Mouse (Mus musculus) cerebellum, adult 11 months (tissue): ENCODE data around the gene Pik3r6.
A peak's percentile ranks its signal among the peaks of the same experiment; 100 is the strongest.

ENCODE experiments used
- DNase-seq: peaks from one replicate; pipeline ENCODE4 v3.0.0; 2022

Pik3r6 gene

DNA sequence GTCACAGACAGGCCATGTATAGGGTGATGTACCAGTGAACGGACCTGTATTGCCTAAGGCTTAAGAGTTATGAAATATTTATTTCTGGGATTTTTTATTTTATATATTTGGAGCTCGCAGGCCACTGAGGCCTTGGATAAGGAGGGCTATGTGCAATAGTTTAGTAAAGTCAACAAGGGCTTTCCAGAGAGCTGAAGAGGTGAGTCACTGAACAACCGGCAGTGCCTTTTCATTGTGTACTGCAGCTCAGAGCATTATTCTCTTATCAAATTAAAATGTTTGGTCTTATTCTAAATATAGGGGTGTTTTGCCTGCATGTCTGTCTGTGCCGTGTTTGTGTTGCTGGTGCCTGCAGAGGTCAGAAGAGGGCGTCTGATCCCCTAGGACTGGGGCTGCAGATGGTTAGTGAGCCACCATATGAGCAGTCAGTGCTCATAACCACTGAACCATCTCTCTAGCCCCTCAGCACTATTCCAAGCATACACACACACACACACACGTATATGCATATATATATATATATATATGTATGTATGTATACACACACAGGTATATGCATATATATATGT is 14.5 kb upstream of the Pik3r6 start:
- DNase-seq, result no peak

DNA sequence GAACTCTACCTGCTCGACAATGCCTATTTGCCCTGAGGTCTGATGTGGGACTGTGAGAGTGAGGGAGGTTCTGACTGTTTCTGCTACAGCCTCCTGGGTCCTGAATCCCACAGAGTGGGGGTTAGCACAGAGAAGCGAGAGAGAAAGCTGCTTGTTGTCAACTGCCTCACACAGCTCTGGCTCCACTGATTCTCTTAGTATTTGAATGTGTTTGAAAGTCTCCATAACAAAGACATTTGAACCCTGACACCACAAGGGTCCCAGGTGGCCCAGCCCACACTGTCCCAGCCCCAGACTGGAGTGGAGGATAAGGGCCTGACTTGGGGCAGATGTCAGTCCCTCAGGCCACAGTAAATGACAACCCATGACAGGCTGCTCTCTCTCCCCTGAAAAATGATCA is 13.6 kb upstream of the Pik3r6 start:
- DNase-seq, result no peak

DNA sequence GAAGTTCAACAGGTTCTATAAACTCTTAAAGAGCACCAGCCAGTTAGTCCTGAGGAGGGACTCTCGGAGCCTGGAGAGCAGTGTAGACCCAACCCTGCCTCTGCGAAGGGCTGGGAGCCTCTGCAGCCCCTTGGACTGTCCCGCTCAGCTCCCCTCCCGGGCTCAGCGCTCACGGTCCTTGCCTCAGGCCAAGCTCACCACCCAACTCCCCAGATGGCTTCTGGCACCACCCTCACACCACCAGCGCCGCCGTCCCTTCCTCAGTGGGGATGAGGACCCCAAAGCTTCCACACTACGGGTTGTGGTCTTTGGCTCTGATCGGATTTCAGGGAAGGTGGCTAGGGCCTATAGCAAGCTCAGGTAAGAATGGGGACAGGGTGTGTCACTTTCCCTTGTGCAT is 10.2 kb upstream of the Pik3r6 start:
- no peak for DNase-seq

DNA sequence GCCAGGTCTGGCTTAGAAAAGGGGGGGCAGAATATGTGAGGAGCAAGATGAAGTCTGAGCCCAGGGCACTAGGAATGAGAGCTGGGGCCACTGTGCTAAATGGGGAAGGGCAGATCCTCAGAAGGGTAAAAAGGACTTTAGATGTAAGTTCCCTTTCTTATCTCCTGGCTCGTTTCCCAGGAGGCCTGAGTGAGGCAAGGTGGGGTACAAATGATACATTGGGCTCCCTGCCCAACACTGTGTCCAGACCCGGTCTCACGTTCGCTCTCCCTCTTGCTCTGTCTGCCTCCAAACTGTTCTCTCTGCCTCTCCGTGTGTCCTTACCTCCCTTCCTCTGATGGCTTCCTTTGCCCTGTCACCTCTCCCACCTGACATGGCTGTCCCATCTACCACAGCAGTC is 9.1 kb upstream of the Pik3r6 start:
- DNase-seq, result no peak

DNA sequence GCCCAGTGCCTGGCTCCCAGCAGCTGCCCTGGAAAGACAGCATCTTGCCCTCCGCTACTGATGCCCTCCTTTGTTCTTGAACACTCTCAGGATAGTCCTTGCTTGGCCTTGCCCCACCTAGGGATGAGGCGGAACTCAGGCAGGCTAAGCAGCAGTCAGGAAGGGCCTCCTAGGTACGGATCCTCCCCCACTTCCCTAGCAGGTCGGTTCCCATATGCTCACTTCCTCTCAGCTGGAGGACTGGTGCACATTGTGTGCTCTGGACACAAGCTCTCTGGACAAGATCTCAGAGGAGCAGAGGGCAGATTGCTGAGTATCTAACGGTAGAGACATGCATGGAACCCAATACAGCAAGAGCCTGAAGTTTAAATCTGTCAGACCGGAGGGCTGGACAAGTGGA is 5.7 kb upstream of the Pik3r6 start:
- no peak for DNase-seq

DNA sequence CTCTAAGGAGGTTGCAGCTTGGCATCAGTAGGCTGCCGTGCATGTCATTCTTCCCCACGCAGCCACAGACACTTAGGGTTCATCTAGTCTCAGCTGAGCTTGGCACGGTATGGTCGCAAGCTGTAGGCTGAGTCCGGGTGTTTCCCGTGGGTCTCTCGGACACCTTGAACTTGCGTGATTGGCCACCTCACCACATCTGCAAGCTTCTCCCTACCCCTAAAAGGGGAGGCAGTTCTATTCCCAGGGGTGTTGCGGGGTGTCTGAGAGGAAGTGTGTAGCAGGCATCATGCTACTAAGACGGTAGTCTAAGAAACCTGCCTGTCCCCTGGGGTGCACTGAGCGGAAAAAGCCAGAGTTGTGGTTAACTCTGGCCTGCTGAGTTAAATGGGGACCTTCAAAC is 4.3 kb upstream of the Pik3r6 start:
- DNase-seq, result no peak

DNA sequence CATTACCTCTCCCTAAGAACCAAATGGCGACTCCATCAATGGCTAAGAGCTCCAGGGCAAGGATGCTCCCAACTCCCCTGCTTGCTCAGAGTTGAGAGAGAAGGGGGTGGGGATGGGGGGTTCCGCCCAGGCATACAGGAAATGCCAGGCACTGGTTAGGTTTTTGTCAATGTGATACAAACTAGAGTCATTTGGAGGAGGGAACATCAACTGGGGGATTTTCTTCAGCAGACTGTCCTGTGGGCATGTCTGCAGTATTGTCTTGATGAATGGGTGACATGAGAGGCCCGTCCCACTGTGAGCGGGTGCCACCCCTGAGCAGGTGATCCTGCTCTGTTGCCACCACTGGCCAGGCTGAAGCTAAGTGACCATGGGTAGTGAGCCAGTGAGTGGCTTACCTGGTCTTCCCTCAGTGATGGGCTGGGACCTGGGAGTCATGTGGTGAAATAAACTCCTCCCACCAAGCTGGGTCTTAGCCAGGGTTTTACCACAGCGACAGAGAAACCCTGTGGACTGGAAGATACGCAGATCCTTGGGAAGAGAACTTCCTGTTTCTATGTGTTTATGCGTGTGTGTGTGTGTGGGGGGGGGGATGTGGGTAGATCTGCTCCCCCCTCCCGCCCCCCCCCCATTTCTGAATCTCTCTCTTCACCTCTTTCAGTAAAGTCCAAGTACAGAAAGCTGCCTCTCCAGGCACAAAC is 3.7 kb upstream of the Pik3r6 start:
- no peak for DNase-seq

DNA sequence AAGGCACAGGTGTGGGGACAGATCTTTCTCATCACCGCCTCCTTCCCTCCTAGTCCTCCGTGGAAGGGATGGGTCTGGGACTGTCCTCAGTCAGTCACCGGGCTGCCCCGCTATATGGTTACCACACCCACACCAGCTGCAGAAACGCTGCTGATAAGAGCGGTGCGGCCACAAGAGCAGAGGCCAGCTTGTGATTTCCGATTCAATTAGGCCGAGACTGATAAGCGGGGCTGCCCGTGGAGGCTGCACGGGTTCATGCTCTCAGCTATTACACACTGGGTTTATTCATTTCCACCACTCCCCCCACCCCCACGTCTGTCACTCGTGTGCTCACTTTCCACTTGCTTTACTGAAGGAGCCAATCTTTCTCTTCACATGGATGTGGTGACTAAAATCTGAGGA is 1.9 kb upstream of the Pik3r6 start:
- no peak for DNase-seq

DNA sequence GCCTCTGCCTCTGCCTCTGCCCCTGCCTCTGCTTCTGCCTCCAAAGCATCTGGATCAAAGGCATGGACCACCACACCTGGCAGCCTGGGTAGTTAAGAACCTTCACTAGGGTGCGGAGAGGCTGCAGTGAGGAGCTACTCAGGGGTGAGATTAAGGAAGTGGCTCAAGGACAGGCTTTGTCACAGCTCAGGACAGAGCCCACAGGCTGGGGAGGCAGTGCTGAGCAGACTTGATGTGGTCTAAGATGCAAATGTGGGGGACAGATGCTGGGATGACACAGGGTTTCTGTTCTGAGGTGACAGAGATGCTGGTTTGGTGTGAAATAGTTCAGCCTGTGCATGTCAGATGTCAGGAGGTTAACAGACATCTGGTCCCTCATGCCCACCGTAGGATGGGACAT is 411 bp upstream of the Pik3r6 start:
- no peak for DNase-seq

DNA sequence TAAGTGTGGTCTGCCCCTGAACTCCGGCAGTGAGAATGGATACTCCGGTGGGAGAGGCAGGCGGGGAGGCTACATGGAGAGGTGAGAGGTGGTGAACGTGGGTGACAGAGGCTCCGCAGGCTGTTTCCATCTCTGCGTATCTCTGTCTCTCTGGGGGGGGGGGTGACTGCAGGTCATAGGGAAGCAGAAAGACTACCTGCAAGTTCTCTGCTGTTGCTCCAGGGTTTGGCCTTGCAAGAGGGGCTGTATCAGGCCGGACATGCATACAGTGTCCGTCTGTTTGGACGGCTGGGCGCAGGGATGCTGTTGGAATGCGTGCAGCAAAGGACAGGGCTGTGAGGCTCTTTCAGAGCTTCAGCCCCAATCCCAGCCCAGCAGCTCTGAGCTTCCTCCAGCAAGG is 2.1 kb downstream of the Pik3r6 start:
- DNase-seq, result no peak

DNA sequence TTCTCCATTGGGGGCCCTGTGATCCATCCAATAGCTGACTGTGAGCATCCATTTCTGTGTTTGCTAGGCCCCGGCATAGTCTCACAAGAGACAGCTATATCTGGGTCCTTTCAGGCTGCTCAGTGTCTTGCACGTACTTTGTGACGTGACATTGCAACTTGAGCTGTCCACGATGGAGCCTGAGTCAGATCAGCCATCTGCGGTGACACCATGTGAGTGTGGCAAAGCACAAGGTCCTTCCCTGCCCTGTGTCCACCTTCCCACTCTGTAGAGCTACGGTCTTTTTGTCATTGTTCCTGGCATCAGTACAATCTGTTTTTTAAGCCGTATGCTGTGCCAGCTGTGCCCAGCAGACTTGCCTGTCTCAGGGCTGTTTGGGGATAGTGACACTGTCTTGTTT is 4.4 kb downstream of the Pik3r6 start:
- DNase-seq, result no peak

DNA sequence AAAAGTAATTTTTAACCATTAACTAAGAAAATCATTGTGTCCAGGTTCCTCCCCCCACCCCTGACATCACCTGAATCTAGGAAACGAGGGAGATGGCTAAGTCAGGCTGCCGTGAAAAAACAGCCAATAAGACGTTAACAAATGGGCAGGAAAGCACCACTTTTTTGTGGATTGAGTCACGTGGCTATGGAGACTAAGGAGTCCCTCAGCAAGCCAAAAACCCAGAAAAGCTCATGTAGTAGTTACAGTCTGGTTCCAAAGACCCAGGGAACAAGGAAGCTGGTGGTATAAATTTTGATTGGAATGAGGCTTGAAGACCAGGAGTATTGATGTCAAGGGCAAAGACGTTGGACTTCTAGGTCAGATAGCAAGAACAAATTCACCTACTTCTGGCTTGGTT is 5.8 kb downstream of the Pik3r6 start:
- no peak for DNase-seq

DNA sequence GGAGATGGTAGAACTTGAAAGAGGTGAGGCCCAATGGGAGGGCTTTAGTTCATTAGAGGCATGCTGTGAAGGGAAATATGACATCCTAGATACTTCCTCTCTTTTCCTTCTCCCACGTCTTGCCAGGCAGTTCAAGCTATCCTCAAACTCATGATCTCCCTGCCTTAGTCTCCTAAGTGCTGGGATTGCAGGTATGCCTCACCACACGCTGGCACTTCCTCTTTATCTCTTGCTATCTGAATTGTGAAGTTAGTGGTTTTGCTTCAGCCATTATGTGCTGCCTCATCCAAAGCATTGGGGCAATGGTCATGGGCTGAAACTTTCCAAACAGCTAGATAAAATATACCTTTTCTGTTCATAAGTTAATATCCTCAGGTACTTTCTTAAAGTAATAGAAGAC is 6.4 kb downstream of the Pik3r6 start:
- no peak for DNase-seq

DNA sequence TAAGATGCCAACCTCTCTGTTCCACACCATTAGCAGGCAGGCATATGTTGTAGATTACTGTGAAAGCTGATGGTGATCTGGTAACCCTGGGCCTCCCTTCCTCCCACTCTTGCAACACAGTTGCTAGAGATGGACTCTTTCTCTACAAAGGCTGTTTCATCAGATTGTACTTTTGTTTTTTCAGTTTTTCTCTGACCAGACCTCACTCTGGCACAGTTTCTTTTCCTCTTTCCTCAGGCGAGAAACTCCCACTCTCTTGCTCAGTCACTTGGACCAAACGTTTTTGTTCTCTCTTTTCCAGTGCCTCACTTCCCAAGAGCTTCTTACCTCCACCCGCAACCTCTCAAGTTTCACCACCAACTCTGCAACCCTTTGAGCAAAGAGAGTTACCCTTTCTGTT is 11.2 kb downstream of the Pik3r6 start:
- DNase-seq, result no peak

DNA sequence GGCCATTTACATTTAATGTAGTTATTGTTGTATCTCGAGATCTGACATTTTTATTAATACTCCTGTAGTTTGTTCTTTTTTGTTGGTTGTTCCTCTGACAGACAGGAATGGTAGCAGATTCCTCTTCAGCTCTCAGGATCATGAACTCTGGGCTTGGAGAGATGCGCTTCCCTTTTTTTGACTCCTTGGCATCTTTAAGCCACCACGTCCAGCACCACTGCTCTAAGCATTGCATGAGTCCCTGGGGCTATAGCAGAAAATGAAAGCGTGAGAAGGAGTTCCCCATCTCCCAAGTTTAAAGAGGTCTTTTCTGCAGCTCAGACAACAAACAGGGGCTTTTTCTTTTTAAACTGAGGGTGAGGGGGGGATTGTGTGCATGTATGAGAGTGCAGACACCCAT is 16.5 kb downstream of the Pik3r6 start:
- DNase-seq, result no peak

DNA sequence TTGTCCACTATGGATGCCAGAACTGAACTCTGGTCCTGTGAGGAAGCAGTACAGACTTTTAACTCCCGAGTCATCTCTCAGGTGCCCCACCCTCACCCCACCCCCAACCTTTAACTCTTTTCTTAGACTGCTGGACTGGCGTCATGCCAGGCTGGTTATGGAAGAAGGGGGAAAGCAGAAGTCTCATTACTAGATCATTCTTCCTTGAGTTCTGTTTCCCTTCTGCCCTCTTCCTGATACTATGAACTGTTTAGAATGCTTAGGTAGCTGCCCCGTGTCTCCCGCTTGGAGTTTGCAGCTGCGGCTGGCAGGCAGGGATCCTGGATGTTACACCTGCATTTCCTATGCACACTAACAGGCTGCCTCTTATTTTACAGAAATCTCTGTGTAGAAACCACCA is 17.0 kb downstream of the Pik3r6 start:
- no peak for DNase-seq

DNA sequence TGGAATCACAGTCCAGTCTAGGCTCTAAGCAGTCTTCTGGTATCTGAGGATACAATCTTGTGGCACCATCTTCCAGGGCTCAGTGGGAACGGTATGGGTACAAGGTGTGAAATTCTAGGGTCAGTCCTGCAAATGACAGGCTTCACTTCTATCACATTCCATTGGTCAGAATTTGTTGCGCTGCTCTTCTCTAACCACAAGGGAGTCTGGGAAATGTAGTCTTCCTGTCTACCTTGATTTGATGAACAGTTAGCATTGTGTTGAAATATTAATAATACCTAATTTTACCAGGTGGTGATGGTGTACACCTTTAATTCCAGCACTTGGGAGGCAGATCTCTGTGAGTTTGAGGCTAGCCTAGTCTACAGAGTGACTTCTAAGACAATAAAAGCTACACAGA is 17.6 kb downstream of the Pik3r6 start:
- no peak for DNase-seq

DNA sequence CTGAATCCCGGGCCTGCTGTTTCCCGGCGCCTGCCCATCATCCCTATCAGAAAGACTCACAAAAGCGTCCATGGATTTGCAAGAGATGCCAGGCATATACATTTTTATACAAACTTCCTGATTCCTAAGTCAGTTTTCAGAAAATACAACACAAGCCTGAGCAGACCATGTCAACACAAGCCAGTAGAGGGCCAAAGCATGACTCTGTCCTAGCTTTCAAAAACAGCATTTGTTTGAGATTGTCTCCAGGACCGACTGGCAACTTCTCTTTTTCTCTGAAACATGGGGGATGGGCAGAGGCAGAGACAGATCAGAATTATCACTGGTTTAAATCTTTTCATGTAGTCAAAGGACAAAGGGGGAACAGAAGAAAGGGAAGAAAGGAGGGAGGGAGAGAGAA is 18.5 kb downstream of the Pik3r6 start:
- no peak for DNase-seq

DNA sequence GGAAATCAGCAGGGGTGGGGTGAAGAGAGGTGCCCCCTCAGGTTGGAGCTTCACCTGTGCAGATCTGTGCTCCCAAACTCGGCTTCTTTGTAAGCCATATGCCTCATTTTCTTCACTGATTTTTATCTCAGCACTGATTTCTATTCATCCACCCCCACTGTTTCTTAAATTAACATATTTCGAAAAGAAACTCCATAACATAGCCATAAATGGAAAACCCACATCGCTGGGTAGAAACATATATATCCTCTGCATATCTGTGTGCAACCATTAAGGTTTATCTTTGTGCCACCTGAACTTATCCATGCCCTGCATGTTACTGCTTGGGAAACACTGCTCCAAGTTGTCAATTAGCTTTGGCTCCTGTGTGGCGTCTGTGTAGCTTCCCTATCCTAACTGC is 23.6 kb downstream of the Pik3r6 start:
- no peak for DNase-seq

DNA sequence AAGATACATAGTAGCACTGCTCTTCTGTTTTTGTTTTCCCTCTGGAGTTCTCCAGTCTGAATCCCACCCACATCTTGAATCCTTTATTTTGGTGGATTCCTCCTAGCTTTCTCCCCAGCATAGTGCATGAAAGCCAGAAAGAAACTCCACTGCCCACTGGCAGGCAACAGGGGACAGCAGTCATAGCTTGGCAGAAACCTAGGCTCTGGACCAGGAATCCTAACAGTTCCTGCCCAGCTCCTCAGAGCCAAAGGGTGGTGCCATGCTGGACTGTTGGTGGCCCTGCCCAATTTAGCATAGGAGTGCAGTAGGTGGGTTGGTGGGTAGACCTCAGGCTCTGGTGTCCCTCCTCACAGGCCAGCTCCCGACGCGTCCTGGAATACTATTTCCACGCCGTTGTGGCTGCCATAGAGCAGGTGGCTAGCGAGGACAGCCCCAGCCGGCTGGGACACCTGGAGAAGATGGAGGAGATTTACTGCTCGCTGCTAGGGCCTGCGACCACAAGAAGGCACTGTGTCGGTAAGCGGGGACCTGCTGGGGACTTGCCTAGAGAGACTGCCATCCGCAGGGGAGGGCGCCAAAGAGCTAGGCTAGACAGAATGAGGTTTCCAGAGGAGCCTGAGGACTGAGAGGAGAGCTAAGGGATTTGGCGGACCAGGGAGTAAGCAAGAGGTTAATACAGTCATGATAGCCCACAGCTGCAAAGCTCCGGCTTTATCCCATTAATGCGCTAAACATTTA is 28.4 kb downstream of the Pik3r6 start:
- peak; percentile 45 for DNase-seq

DNA sequence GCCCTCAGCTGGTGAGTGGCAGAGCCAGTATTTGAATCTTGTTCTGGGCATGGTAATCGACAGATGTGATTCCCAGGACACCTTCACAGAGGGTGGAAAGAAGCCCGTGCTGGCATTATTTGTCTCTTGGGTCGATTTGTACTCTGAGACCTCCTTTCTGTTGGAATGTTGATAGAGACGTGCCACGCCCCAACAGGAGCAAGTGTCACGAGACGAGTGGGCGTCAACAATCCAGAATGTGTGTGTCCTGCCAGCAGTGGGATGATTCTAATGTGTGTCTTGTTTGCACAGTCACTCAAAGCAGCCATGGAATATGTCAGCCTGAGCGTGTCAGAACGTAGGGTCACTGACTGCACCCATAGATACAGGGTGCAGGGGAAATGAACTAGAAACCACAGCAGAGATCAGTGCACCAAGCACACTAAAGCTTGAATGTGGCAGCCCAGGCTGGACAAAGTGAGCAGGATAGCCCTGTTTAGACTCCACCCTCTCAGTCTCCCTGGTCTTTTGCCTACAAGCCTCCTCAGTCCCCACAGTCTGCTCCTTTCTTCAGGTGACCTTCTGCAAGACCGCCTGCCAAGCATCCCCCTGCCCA is 29.2 kb downstream of the Pik3r6 start:
- DNase-seq, result no peak

DNA sequence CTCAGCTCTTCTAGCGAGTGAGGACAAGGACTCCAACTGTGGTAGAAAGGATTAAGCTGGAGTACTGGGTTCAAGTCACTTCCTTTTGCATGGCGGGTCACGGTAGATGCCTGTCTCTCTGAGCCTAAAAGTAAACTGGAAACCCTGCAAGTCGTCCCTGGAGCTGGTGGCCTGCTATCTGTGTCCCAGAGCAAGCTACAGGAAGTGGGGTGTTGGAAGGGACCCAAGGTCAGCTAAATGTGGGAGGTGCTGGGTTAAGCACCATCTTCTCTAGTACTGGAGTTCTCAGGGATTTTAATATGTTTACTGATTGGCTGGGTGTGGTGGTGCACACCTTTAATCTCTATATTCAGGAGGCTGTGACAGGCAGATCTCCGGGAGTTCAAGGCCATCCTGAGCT is 30.0 kb downstream of the Pik3r6 start:
- no peak for DNase-seq

DNA sequence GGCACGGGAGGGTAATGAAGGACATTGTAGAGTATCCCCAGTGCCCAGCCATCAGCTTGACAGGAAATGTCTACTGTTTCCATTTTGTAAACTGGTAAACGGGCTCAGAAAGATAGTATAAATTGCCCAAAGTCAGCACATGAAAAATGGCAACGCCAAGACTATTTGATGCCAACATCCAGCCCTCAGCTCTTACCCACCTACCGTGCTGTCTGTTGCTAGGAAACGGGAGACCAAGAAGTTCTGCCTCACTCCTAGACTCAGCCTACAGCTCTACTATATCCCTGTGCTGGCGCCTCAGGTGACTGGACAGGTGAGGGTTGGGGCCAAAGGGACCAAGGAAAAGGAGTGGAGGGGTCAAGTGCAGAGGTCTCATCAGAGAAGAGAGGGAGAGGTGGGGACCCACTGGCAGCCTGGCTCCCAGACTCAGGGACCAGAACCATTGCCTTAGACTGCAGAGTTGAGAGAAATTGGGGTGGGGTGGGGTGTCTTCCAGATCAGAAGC is 31.2 kb downstream of the Pik3r6 start:
- DNase-seq, result no peak

DNA sequence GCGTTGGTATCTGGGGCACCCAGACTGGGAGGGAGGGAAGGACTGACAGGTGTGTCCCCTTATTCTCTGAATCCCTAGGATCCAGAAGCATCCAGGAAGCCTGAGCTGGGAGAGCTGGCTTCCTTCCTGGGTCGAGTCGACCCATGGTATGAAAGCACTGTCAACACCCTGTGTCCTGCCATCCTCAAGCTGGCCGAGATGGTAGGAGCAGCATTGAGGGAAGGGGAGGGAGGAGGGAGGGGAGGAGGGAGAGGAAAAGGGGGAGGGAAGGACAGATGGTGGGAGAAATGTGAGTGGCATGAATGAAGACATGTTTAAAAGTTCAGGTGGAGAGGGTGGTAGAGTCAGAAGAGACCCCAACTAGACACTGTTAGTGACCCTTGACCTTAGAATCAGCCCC is 33.2 kb downstream of the Pik3r6 start:
- no peak for DNase-seq
